Mouse (Mus musculus) E14TG2a.4 (cell line): ENCODE results near the gene Cyb5b.

ENCODE experiments used
- CTCF ChIP-seq: conservative IDR thresholded peaks from 2 replicates; pipeline ENCODE4 v1.5.1; 2014; ENCODE audit warnings: low read length
- POU5F1 ChIP-seq: IDR thresholded peaks from 2 replicates; pipeline ENCODE4 v1.6.1; 2014; ENCODE audit warnings: low read length, borderline replicate concordance

DNA sequence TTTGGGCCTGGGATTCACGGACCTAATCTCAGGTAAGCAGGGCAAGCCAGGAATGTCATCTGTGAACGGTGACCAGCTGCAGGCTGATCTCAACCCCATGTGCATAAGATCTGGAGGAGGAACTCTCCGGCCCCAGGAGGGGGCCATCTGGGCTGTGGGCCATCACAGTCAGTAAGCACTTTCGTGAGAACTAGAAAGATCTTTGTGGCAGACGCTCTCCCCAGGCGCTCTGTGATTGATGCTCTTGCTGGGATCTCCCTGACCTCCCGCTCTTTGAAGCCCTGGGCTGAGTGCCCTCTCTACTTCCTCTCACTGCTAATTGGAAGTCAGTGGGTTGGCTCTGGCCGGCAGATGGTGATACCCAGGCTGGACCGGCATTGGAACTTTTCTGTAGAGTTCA is 75.7 kb downstream of the Cyb5b start:
- TF ChIP-seq POU5F1 (no peak), CTCF (no peak)
